Mouse (Mus musculus): Measurements from ENCODE around the gene Gfod1.

DNA sequence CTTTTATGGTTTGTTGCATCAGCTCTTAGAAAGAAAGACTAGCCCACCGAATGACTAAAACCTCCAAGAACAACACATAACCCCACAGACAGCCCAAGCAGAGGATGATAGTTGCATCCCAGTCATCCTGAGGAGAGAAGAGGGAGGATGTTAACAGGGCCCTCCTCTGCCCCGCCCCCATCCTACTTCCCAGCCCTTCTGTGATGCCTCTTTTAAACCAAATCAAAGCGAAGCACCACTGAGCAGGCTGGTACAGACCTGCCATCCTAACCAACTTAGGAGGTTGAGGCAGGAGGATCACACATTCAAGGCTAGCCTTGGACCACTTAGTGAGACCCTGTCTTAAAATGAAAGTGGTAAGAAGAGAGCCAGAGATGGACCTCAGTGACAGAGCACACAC, 36.8 kb downstream of the Gfod1 start:
- TF ChIP-seq CTCF (IDR thresholded peaks at IDR 0.05; ENCODE audit: control insufficient read depth, insufficient read depth, low read length), result no peak
- no peak for TF ChIP-seq POLR2A (IDR thresholded peaks at IDR 0.05; ENCODE audit: borderline replicate concordance, control insufficient read depth, low read depth, low read length)

All from bone marrow, adult 2 months (tissue).